Mouse (Mus musculus) effector memory CD4-positive, alpha-beta T cell, adult 7 months (primary cell): ENCODE results near the gene Nupr1. TPM values are rescaled to one million over a fixed set of nuclear protein-coding genes. Genes with fewer than 3 reads are reported as not detected.

ENCODE experiments used
- polyA plus RNA-seq: library from polyadenylated mRNA; unstranded; fragments of 100-300 nt; shearing (Covaris generic); gene quantifications from one replicate; pipeline ENCODE4 v1.2.1, GENCODE M21; 2017

The Nupr1 gene
- 1.8 TPM for polyA plus RNA-seq

DNA sequence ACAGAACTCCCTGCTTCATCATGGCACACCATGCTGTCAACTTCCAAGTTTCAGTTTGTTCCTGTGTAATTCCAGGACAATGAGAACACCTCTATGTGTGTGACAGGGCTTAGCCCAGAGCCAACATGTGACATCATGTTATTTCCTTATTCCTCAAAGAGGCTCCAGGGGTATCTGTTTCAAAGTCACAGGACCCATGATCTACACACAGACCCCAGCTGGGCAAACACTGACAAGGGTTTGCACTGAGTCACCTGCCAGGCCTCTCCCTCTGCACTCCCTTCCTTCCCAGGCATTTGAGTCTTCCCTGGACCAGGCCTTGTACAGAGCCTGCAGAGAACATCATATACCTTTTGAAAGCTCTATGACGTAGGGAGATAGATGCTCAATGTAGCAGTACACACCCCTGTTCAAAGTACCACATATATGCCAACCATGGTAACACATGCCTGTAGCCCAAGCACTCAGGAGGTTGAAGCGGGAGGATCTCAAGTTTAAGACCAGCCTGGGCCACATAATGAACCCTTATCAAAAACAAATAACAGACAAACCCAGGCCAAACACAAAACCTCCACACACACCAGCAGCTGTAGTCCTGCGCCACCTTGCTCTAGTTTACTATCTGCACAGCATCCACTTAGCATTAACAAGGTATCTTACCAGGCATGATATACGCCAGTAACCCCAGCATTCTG lies at the start of gene Nupr1:
Gene Nupr1 (minus strand): TSS at position 38 of the 695 bp plus-strand sequence.

DNA sequence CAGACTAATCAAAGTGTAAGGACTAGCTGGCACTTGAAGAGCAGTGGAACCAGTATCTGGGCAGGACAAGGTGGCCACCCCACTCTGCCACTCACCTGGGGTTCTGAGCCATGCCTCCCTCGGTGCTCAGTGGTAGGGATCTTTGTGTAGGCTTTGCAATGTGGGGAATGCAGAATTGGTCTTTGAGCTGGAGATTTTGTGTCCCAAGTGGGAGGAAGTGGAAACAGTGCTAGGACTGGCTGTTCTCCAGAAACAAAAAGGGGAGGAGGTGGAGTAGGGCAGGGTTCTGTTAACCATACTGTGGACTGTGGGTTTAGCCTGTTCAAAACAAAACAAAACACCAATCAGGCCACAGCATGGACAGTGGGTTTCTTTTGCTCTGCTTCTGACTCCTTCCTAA lies 45.5 kb upstream of the Nupr1 start, which contains the start of gene Sult1a1:
Gene Sult1a1 (minus strand): TSS at position 226 of the 400 bp plus-strand sequence.

DNA sequence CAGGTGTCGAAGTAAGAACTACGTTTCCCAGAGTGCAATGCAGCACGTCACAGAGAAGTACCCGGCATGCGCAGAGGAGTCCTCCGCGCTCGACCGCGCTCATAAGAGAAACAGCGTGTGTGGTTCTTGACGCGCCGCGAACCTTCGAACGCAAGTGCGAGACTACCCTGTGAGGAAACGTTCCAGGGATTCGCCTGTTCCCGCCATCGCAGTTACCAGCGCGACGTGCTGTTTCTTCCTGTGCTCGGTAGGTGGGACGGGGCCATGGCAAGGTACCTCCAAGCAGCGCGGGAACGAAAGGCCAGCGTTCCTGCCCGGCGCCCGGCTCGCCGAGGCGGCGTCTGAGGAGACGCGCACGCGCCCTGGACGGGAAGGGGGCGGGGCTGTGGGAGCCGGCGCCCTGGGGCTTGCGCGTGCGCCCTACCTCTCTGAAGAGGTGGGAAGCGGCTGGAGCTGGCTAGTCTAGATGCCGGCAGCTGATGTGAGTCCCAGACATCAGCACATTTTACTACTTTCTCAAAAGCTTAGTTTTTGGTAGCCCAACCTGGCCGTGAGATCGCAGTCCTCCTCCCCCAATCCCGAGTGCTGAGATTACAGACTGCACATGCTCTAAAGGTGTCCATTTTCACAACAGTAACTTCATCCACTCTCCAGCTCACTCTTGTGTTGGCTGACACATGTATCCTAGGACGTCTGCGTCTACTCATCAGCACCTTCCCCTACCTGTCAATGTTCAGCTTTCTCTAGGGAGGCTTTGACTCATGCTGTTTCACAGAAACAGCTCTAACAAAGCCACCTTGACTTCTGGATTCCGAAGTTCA lies 18.8 kb upstream of the Nupr1 start, which contains the start of gene Sgf29:
Gene Sgf29 (plus strand): TSS at position 79 of the 821 bp plus-strand sequence.

DNA sequence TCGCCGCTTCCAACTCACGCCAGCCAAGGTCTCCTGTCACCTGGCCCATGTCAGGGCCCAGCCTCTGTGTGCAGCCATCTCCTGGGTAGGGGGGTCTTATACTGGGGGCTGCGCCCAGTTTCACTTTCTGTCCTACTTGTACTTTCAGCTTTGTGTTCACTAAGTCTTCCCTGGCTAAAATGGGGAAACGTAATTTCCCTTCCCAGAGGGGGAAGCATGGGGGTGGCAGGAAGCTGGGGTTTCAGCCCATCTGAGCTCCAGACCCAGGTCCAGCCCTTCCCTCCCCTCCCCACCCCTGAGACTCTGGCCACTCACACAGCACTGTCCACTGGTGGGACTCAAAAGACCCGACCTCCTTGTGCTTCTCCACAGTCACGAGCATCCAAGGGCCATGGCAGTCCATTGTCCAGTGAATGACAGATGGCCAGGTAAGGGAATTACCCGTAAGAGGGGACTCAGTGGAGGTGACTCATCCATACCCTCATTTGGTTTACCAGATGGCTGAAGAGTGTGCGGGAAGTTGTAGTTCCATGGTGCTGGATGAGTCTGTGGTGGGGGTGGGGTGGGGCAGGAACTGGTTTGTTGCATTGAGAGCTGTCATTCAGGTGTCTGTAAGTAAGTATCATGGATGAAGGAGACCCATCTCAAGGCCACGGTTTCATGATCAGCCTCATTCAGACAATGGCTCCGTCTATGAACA lies 35.6 kb downstream of the Nupr1 start, which contains the start of gene Il27:
Gene Il27 (minus strand): TSS at position 80 of the 700 bp plus-strand sequence.

DNA sequence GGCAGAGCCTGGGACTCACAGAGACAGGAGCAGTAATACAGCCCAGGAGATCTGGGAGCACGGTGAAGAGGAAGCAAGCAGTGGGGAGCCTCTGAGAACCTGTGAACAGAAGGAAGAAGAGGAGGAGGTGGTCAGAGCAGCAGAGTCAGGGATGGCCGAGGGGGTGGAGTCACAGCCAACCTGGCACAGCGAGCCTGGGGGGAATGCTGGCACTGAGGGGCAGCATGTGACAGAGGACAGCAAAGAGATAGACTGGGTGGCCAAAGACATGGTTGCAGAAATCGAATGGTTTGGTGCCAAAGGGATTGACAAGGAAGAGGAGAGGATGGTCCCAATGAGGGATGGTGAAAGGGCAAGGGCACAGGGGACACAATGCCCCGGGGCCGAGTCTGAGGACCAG lies 44.9 kb downstream of the Nupr1 start, which contains the start of gene Cln3:
Gene Cln3 (minus strand): TSS at position 101 of the 400 bp plus-strand sequence.

DNA sequence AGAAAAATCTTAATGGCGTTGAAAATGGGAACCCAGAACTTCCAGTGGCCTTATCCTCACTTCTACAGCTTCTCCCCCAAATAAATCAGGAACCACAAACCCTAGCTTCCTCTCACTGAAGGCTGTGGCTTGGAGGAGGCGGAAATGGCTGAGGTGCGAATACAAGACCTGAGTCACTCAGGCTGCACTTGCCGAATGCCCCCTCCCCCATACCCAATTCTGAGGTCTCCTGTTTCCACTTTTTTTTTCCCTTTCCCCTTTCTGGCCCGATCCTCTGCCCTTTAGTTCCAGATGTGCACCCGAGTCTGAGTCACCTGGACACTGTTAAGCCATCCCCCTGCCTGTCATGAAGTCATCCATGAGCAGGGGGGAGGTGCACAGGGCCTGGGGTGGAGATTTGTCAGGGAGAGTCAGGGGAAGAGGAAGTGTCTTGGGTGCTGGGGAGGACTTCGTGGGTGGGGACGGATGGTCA lies 46.1 kb downstream of the Nupr1 start, which contains the start of gene Apobr:
Gene Apobr (plus strand): TSS at position 437 of the 472 bp plus-strand sequence.

Other genes with a start within 250 kb of the Nupr1 start
- gene Nfatc2ip, start 234.1 kb downstream of the Nupr1 start, polyA plus RNA-seq, result 3.8 TPM
- gene Cd19, start 216.0 kb downstream of the Nupr1 start, polyA plus RNA-seq, result 0.12 TPM
- gene Rabep2, start 202.1 kb downstream of the Nupr1 start, polyA plus RNA-seq, result 48.7 TPM
- gene Atp2a1, start 167.8 kb downstream of the Nupr1 start, polyA plus RNA-seq, result not detected
- gene Sh2b1, start 155.4 kb downstream of the Nupr1 start, polyA plus RNA-seq, result 49.8 TPM
- 98.5 TPM for gene Tufm, start 143.5 kb downstream of the Nupr1 start, polyA plus RNA-seq
- gene Atxn2l, start 127.4 kb downstream of the Nupr1 start, polyA plus RNA-seq, result 106 TPM
- gene Eif3c, start 64.5 kb downstream of the Nupr1 start, polyA plus RNA-seq, result 159 TPM
- 7.1 TPM for gene Apobr, start 45.9 kb downstream of the Nupr1 start, polyA plus RNA-seq
- gene Cln3, start 45.0 kb downstream of the Nupr1 start, polyA plus RNA-seq, result 105 TPM
- not detected for gene Il27, start 35.9 kb downstream of the Nupr1 start, polyA plus RNA-seq
- gene Sgf29, start 18.4 kb upstream of the Nupr1 start, polyA plus RNA-seq, result 79.6 TPM
- 0.29 TPM for gene Sult1a1, start 45.6 kb upstream of the Nupr1 start, polyA plus RNA-seq
- 102 TPM for gene Bola2, start 64.5 kb upstream of the Nupr1 start, polyA plus RNA-seq
- gene Slx1b, start 64.9 kb upstream of the Nupr1 start, polyA plus RNA-seq, result 2.0 TPM
- 1,760 TPM for gene Coro1a, start 76.9 kb upstream of the Nupr1 start, polyA plus RNA-seq
- 18.7 TPM for gene Mapk3, start 128.7 kb upstream of the Nupr1 start, polyA plus RNA-seq
- gene Gdpd3, start 135.5 kb upstream of the Nupr1 start, polyA plus RNA-seq, result 2.5 TPM
- 341 TPM for gene Ypel3, start 146.1 kb upstream of the Nupr1 start, polyA plus RNA-seq
- 2.8 TPM for gene Tbx6, start 150.6 kb upstream of the Nupr1 start, polyA plus RNA-seq
- 405 TPM for gene Ppp4c, start 161.6 kb upstream of the Nupr1 start, polyA plus RNA-seq
- gene Fam57b, start 166.8 kb upstream of the Nupr1 start, polyA plus RNA-seq, result not detected
- not detected for gene 4930451I11Rik, start 200.8 kb upstream of the Nupr1 start, polyA plus RNA-seq
- 0.45 TPM for gene Doc2a, start 216.6 kb upstream of the Nupr1 start, polyA plus RNA-seq
- gene Hirip3, start 231.1 kb upstream of the Nupr1 start, polyA plus RNA-seq, result 13.9 TPM
- gene Ino80e, start 231.5 kb upstream of the Nupr1 start, polyA plus RNA-seq, result 55.1 TPM